Mouse (Mus musculus) thymus, postnatal 10 days (tissue): ENCODE data around the gene Ifitm2.

Experiments used
- DNase-seq, 2 experiments: peaks; one replicate each; pipeline ENCODE4 v3.0.0; 2021; ENCODE audit warnings: low spot score in 2 of 2

Ifitm2 gene

GRCm38 (mm10) chr7:140943356-140943755 is 12.4 kb downstream of the Ifitm2 start:
- no peak for DNase-seq

GRCm38 (mm10) chr7:140942811-140943210 is 13.0 kb downstream of the Ifitm2 start:
- DNase-seq = no peak

GRCm38 (mm10) chr7:140942341-140942740 is 13.4 kb downstream of the Ifitm2 start:
- DNase-seq = no peak

- DNase-seq = peak; percentile 66 to 76
Observed at GRCm38 (mm10) chr7:140941222-140942051, 14.3 kb downstream of the Ifitm2 start, which contains the start of gene Pgghg. Gene Pgghg (plus strand): TSS chr7:140941391.

- DNase-seq = no peak
Observed at GRCm38 (mm10) chr7:140939669-140940171, 16.1 kb downstream of the Ifitm2 start.

- DNase-seq = no peak
Observed at GRCm38 (mm10) chr7:140938896-140939295, 16.9 kb downstream of the Ifitm2 start.

- DNase-seq = no peak
Observed at GRCm38 (mm10) chr7:140938436-140938835, 17.4 kb downstream of the Ifitm2 start.

- no peak for DNase-seq
Observed at GRCm38 (mm10) chr7:140927181-140927580, 28.6 kb downstream of the Ifitm2 start.

GRCm38 (mm10) chr7:140923070-140923775 is 32.6 kb downstream of the Ifitm2 start:
- no peak for DNase-seq

- DNase-seq = no peak
Observed at GRCm38 (mm10) chr7:140922398-140923069, 33.3 kb downstream of the Ifitm2 start.

- DNase-seq = no peak
Observed at GRCm38 (mm10) chr7:140921225-140921975, 34.4 kb downstream of the Ifitm2 start.

- no peak for DNase-seq
Observed at GRCm38 (mm10) chr7:140920418-140921029, 35.3 kb downstream of the Ifitm2 start, which contains the start of gene Nlrp6. Gene Nlrp6 (plus strand): TSS chr7:140920902.

- DNase-seq = no peak
Observed at GRCm38 (mm10) chr7:140919911-140920310, 35.9 kb downstream of the Ifitm2 start.

- no peak for DNase-seq
Observed at GRCm38 (mm10) chr7:140914031-140914690, 41.6 kb downstream of the Ifitm2 start.

- DNase-seq = no peak
Observed at GRCm38 (mm10) chr7:140912846-140913482, 42.8 kb downstream of the Ifitm2 start.

- no peak for DNase-seq
Observed at GRCm38 (mm10) chr7:140912293-140912692, 43.5 kb downstream of the Ifitm2 start.

GRCm38 (mm10) chr7:140908634-140909107 is 47.1 kb downstream of the Ifitm2 start:
- DNase-seq = peak; percentile 63 to 78

GRCm38 (mm10) chr7:140908181-140908580 is 47.6 kb downstream of the Ifitm2 start:
- no peak for DNase-seq

GRCm38 (mm10) chr7:140907697-140908096 is 48.1 kb downstream of the Ifitm2 start:
- DNase-seq = no peak

GRCm38 (mm10) chr7:140907131-140907530 is 48.7 kb downstream of the Ifitm2 start:
- DNase-seq = no peak
